ENCODE assay signal across 12 mouse cellular contexts in the genomic region with DNA sequence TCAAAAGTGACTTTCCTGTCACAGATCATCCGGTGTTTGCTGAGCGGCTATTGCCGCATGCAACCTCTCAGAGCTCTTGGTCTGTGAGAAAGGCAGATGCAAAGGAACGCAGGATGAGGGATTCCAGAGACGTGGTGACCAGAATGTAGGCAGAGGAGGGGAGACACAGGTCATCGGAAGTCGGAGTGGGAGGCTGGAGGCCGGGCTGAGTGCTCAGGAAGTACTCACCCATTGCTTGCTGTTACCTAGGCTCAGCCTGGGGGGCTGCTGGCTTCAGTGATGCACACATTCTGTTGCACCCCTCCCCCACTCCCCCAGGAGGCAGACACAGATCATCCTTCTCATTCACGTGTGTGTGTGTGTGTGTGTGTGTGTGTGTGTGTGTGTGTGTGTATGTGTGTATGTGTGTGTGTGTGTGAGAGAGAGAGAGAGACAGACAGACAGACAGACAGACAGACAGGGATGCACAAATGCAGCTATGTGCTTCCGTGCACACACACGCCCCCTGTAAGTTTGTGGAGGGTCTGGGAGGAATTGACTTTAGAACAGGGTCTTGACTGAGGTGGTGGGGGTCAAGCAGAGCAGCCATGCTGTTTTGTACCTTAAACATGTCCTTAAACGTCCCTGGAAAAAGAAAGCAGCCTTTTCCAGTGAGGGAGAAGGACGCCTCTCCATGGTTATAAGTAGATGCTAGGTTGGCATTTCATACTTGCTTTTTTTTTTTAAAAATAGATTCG.
DNase-seq lines count a peak whose midpoint lies in the region; ATAC-seq lines count a peak whose summit lies in the region.
"Had no signal": no experiment of that assay in that cellular context is flagged by ENCODE, and none has a peak within 500 bp of the region (broad histone marks: within the 10 kb centered on the region; RNA-seq: fewer than 3 reads in every experiment).

No protein-coding gene starts in this region.

- H3K9ac ChIP-seq in heart, embryonic 12.5 days: no peak overlapping the region
- H3K9ac ChIP-seq: limb, embryonic 15.5 days had no signal

- H3K9me3 ChIP-seq in heart, embryonic 12.5 days (replicated peaks): no peaks in the 10 kb centered on the region
- H3K9me3 ChIP-seq: limb, embryonic 15.5 days had no signal

- no peak overlapping the region for H3K27ac ChIP-seq in heart, embryonic 12.5 days (ENCODE audit: poor library complexity, severe bottlenecking)
- H3K27ac ChIP-seq: limb, embryonic 15.5 days had no signal

- no peaks in the 10 kb centered on the region for H3K36me3 ChIP-seq in heart, embryonic 12.5 days
- H3K36me3 ChIP-seq: limb, embryonic 15.5 days had no signal

- DNase-seq in heart, postnatal 25 days (ENCODE audit: low spot score): no peak
- DNase-seq in CD4-positive, CD25-positive, alpha-beta regulatory T cell, adult 2 months (ENCODE audit: low read depth, low spot score): peak; percentile 71
- DNase-seq in ZHBTc4 (ENCODE audit: low read depth, low spot score): peak; percentile 19
- DNase-seq in spleen, postnatal 36 days (ENCODE audit: low spot score in 2 of 2): peak; percentile 33 to 42
- DNase-seq in layer of hippocampus, postnatal 25 days (ENCODE audit: extremely low spot score in 1 of 2, low spot score in 1 of 2): no peak
- no peak for DNase-seq in layer of hippocampus, adult 11-12 months (ENCODE audit: low spot score)
- DNase-seq: cerebellum, adult 18-20 months; heart, postnatal 10 days; kidney, adult 2 months had no signal

- H3K27me3 ChIP-seq in heart, embryonic 12.5 days (replicated peaks): no peaks in the 10 kb centered on the region
- H3K27me3 ChIP-seq: limb, embryonic 15.5 days had no signal

- H3K4me2 ChIP-seq in heart, embryonic 12.5 days: 0 out of 2 replicates have a peak overlapping the region, but pooled peaks have one; percentile 7
- H3K4me2 ChIP-seq: limb, embryonic 15.5 days had no signal

- 29% methylated on average over 14 of the region's 14 CpGs for WGBS in heart, embryonic 12.5 days

- H3K4me1 ChIP-seq in heart, embryonic 12.5 days (replicated peaks): peaks cover 65% of the 10 kb centered on the region

- no peak for ATAC-seq in heart, embryonic 12.5 days (ENCODE audit: insufficient number of reproducible peaks, low FRiP score)
- ATAC-seq: lung, postnatal 0 days had no signal

- intact Hi-C loops in heart, postnatal 25 days (cut with DNase I): no loop called here

- no peak overlapping the region for H3K4me3 ChIP-seq in heart, embryonic 12.5 days
- H3K4me3 ChIP-seq: limb, embryonic 15.5 days had no signal

Comparison
In these comparisons a context has a peak if more than half of its experiments do, and no peak if none do; other contexts are left out.
1. DNase-seq: peak in CD4-positive, CD25-positive, alpha-beta regulatory T cell, adult 2 months (single experiment), ZHBTc4 (single experiment) and spleen, postnatal 36 days (2 of 2); none in heart, postnatal 25 days (single experiment), layer of hippocampus, postnatal 25 days (0 of 2) and layer of hippocampus, adult 11-12 months (single experiment).